Mouse (Mus musculus): ENCODE results near the gene Gm5741.
A peak's percentile ranks its signal among the peaks of the same experiment; 100 is the strongest.

Gm5741 gene

DNA sequence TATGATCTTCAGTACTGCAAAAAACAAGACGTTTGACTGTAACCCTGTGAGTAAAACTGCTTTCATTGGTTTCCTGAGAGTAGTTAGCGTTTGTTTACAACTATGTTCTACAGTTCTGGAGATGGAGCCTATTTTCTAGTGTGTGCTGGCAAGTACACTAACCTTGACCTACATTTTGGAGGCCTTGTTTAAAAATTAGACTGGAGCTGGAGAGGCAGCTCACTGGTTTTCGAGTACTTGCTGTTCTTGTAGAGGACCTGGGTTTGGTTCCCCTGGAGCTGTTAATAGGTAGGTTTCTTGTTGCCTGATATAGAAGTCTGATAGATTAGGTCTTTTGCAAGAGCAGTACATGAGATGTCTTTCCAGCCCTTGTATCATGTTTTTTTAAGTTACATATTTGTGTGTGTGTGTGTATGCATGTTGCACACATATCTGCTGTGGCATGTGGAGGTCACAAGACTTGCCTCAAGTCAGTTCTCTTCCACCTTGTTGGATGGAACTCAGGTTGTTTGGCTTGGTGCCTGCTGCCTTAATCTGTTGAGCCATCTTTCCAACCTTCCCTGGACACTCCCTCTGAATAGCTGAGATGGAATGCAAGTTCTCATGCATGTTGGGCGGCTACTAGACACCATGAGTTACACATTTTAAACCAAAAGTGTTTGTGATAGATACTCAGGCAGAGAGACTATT lies 35.0 kb downstream of the Gm5741 start:
- TF ChIP-seq CTCF (conservative IDR thresholded peaks at IDR 0.05; ENCODE audit: low read length) (no peak), NANOG (IDR thresholded peaks at IDR 0.05; ENCODE audit: borderline replicate concordance, low read length) (no peak), POU5F1 (IDR thresholded peaks at IDR 0.05; ENCODE audit: borderline replicate concordance, low read length) (no peak)
- no peaks in the 10 kb centered on the region for H3K27me3 ChIP-seq (ENCODE audit: insufficient read depth, low read length)
- no peak overlapping the region for H3K4me3 ChIP-seq (replicated peaks; ENCODE audit: low read length)
- H3K36me3 ChIP-seq (ENCODE audit: insufficient read depth, low read length), result peaks cover 57% of the 10 kb centered on the region
- peaks cover 72% of the 10 kb centered on the region for H3K4me1 ChIP-seq (replicated peaks; ENCODE audit: low read depth, low read length)
- H3K9me3 ChIP-seq (ENCODE audit: low read length), result no peaks in the 10 kb centered on the region

- TF ChIP-seq NANOG (IDR thresholded peaks at IDR 0.05; ENCODE audit: borderline replicate concordance, low read length) (no peak), CTCF (conservative IDR thresholded peaks at IDR 0.05; ENCODE audit: low read length) (no peak), POU5F1 (IDR thresholded peaks at IDR 0.05; ENCODE audit: borderline replicate concordance, low read length) (no peak)
- Histone ChIP-seq H3K36me3 (ENCODE audit: insufficient read depth, low read length) (peaks cover 58% of the 10 kb centered on the region), H3K4me1 (replicated peaks; ENCODE audit: low read depth, low read length) (peaks cover 76% of the 10 kb centered on the region)
Observed at GRCm38 (mm10) chr8:85029271-85029670, 38.5 kb downstream of the Gm5741 start.

GRCm38 (mm10) chr8:85027922-85028321 lies 39.9 kb downstream of the Gm5741 start:
- Histone ChIP-seq H3K36me3 (ENCODE audit: insufficient read depth, low read length) (peaks cover 62% of the 10 kb centered on the region), H3K9me3 (ENCODE audit: low read length) (no peaks in the 10 kb centered on the region), H3K27me3 (ENCODE audit: insufficient read depth, low read length) (no peaks in the 10 kb centered on the region), H3K4me1 (replicated peaks; ENCODE audit: low read depth, low read length) (peaks cover 76% of the 10 kb centered on the region), H3K4me3 (replicated peaks; ENCODE audit: low read length) (peak overlapping the region; percentile 100)
- TF ChIP-seq NANOG (IDR thresholded peaks at IDR 0.05; ENCODE audit: borderline replicate concordance, low read length) (no peak), CTCF (conservative IDR thresholded peaks at IDR 0.05; ENCODE audit: low read length) (no peak), POU5F1 (IDR thresholded peaks at IDR 0.05; ENCODE audit: borderline replicate concordance, low read length) (no peak)

More at GRCm38 (mm10) chr8:85029271-85029670, 38.5 kb downstream of the Gm5741 start:
- Histone ChIP-seq H3K4me3 (replicated peaks; ENCODE audit: low read length) (peak overlapping the region; percentile 100), H3K27me3 (ENCODE audit: insufficient read depth, low read length) (no peaks in the 10 kb centered on the region), H3K9me3 (ENCODE audit: low read length) (no peaks in the 10 kb centered on the region)

DNA sequence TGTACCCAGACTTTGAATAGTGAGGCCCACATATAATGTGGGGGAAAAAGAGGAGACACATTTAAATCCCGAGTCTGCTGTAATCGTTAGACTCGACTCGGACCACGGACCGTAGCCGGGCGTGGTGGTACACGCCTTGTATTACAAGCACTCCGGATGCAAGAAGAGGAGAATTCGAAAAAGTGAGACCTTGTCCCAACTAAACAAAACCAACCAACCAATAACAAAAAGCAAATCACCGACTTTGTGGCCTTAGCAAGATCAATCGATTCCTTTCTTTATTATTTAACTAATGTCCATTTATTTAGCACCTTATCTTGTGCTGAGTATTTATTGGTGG lies 40.3 kb downstream of the Gm5741 start:
- Histone ChIP-seq H3K9me3 (ENCODE audit: low read length) (no peaks in the 10 kb centered on the region), H3K4me3 (replicated peaks; ENCODE audit: low read length) (peak overlapping the region; percentile 100), H3K27me3 (ENCODE audit: insufficient read depth, low read length) (no peaks in the 10 kb centered on the region), H3K4me1 (replicated peaks; ENCODE audit: low read depth, low read length) (peaks cover 74% of the 10 kb centered on the region), H3K36me3 (ENCODE audit: insufficient read depth, low read length) (peaks cover 62% of the 10 kb centered on the region)
- TF ChIP-seq NANOG (IDR thresholded peaks at IDR 0.05; ENCODE audit: borderline replicate concordance, low read length) (no peak), POU5F1 (IDR thresholded peaks at IDR 0.05; ENCODE audit: borderline replicate concordance, low read length) (no peak), CTCF (conservative IDR thresholded peaks at IDR 0.05; ENCODE audit: low read length) (no peak)

- TF ChIP-seq POU5F1 (IDR thresholded peaks at IDR 0.05; ENCODE audit: borderline replicate concordance, low read length), result no peak
- no peak for TF ChIP-seq NANOG (IDR thresholded peaks at IDR 0.05; ENCODE audit: borderline replicate concordance, low read length)
- TF ChIP-seq CTCF (conservative IDR thresholded peaks at IDR 0.05; ENCODE audit: low read length), result no peak
Observed at GRCm38 (mm10) chr8:85026670-85027515, 40.9 kb downstream of the Gm5741 start, which contains the start of gene Trir. Gene Trir, plus strand, starts transcription at chr8:85026823.

GRCm38 (mm10) chr8:85025098-85025932 lies 42.5 kb downstream of the Gm5741 start, which contains the start of gene Asna1:
Gene Asna1, minus strand, starts transcription at chr8:85025281.
- H3K36me3 ChIP-seq (ENCODE audit: insufficient read depth, low read length), result peaks cover 63% of the 10 kb centered on the region
- H3K9me3 ChIP-seq (ENCODE audit: low read length), result no peaks in the 10 kb centered on the region
- H3K27me3 ChIP-seq (ENCODE audit: insufficient read depth, low read length), result no peaks in the 10 kb centered on the region
- peaks cover 76% of the 10 kb centered on the region for H3K4me1 ChIP-seq (replicated peaks; ENCODE audit: low read depth, low read length)
- peak within 1 kb of the TSS; percentile 100 for H3K4me3 ChIP-seq (replicated peaks; ENCODE audit: low read length)
- TF ChIP-seq CTCF (conservative IDR thresholded peaks at IDR 0.05; ENCODE audit: low read length) (no peak), NANOG (IDR thresholded peaks at IDR 0.05; ENCODE audit: borderline replicate concordance, low read length) (no peak), POU5F1 (IDR thresholded peaks at IDR 0.05; ENCODE audit: borderline replicate concordance, low read length) (no peak)

More at GRCm38 (mm10) chr8:85026670-85027515, 40.9 kb downstream of the Gm5741 start, which contains the start of gene Trir:
- Histone ChIP-seq H3K27me3 (ENCODE audit: insufficient read depth, low read length) (no peaks in the 10 kb centered on the region), H3K9me3 (ENCODE audit: low read length) (no peaks in the 10 kb centered on the region), H3K36me3 (ENCODE audit: insufficient read depth, low read length) (peaks cover 62% of the 10 kb centered on the region), H3K4me3 (replicated peaks; ENCODE audit: low read length) (peak within 1 kb of the TSS; percentile 100), H3K4me1 (replicated peaks; ENCODE audit: low read depth, low read length) (peaks cover 73% of the 10 kb centered on the region)

DNA sequence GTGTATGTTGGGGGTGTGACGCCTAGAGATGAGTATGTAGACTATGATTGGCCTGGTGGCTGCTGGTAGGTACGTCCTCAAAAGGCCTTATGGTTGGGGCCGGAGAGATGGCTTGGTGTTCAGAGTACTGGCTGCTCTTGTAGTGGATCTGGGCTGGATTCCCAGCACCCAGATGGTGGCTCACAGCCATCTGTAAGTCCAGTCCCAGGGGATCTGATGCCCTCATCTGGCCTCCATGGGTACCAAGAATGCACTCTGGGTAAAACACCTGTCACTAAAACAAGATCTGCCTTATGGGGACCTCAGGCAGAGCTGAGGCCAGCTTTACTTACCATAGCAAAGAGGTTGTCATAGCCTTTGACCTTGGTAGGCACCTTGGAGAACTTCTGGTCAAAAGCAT lies 43.9 kb downstream of the Gm5741 start:
- H3K4me1 ChIP-seq (replicated peaks; ENCODE audit: low read depth, low read length), result peaks cover 76% of the 10 kb centered on the region
- H3K9me3 ChIP-seq (ENCODE audit: low read length), result no peaks in the 10 kb centered on the region
- H3K36me3 ChIP-seq (ENCODE audit: insufficient read depth, low read length), result peaks cover 63% of the 10 kb centered on the region
- no peaks in the 10 kb centered on the region for H3K27me3 ChIP-seq (ENCODE audit: insufficient read depth, low read length)
- TF ChIP-seq NANOG (IDR thresholded peaks at IDR 0.05; ENCODE audit: borderline replicate concordance, low read length), result no peak
- peak overlapping the region; percentile 100 for H3K4me3 ChIP-seq (replicated peaks; ENCODE audit: low read length)
